Mouse (Mus musculus) cerebellum, adult 18-20 months (tissue): ENCODE measurements at regions not wholly inside any gene's neighbourhood (a gene's known extent, or its start where the extent isn't known, plus 50 kb on each side); places are given as distances from the start of the nearest gene placed in this dataset.
A peak's percentile ranks its signal among the peaks of the same experiment; 100 is the strongest.

Experiments
- DNase-seq, 2 experiments: peaks; one replicate each; pipeline ENCODE4 v3.0.0; 2021

GRCm38 (mm10) chrX:68313486-68313885, 364.9 kb upstream of the Fmr1 start:
- DNase-seq, result peak; percentile 72 to 77
